Mouse (Mus musculus) liver, postnatal 0 days (tissue): ENCODE measurements around the gene Med6. TPM values are rescaled to one million over a fixed set of nuclear protein-coding genes. Genes with fewer than 3 reads are reported as not detected.

Source experiments
- ATAC-seq: fragments of 200-750 bp; cut with Nextera tagmentation; 2 replicates; pipeline ENCODE4 v1.8.0; 2017; ENCODE audit warnings: mild to moderate bottlenecking, moderate library complexity
- DNase-seq: peaks from one replicate; pipeline ENCODE4 v3.0.0-alpha.2; 2016
- H3K27ac ChIP-seq: fragments of 300-500 bp; sonication (generic); 2 replicates; pipeline ENCODE4 v1.5.1; 2014; ENCODE audit warnings: antibody characterized with exemption, moderate library complexity, mild to moderate bottlenecking, low read depth
- H3K27me3 ChIP-seq: fragments of 300-500 bp; sonication (generic); 2 replicates; pipeline ENCODE4 v1.6.1; 2014; ENCODE audit warnings: low read length, control low read depth, mixed read lengths; ENCODE audit not compliant: insufficient read depth
- H3K36me3 ChIP-seq: fragments of 300-500 bp; sonication (generic); replicated peaks from 2 replicates; pipeline ENCODE4 v1.6.1; 2014; ENCODE audit warnings: mild to moderate bottlenecking, control low read depth, low read length, moderate library complexity, mixed read lengths; ENCODE audit not compliant: insufficient read depth
- H3K4me1 ChIP-seq: fragments of 300-500 bp; sonication (generic); 2 replicates; pipeline ENCODE4 v1.6.1; 2014; ENCODE audit warnings: antibody characterized with exemption, mild to moderate bottlenecking, control low read depth; ENCODE audit not compliant: insufficient read depth
- H3K4me2 ChIP-seq: fragments of 300-500 bp; sonication (generic); 2 replicates; pipeline ENCODE4 v1.6.1; 2014; ENCODE audit warnings: low read depth, mild to moderate bottlenecking, low read length, moderate library complexity, mixed read lengths
- H3K4me3 ChIP-seq: fragments of 300-500 bp; sonication (generic); 2 replicates; pipeline ENCODE4 v1.5.1; 2014; ENCODE audit warnings: low read depth, low read length
- H3K9ac ChIP-seq: fragments of 300-500 bp; sonication (generic); replicated peaks from 2 replicates; pipeline ENCODE4 v1.6.1; 2014; ENCODE audit warnings: mild to moderate bottlenecking, moderate library complexity
- H3K9me3 ChIP-seq: fragments of 300-500 bp; sonication (generic); 2 replicates; pipeline ENCODE4 v1.6.1; 2016; ENCODE audit warnings: mild to moderate bottlenecking, control low read depth, low read length, mixed read lengths
- CTCF ChIP-seq: sonication (generic); IDR thresholded peaks from 2 replicates; pipeline ENCODE4 v1.5.1; 2016; ENCODE audit warnings: antibody characterized with exemption, low read depth
- EP300 ChIP-seq: IDR thresholded peaks from 2 replicates; pipeline ENCODE4 v1.6.1; 2016; ENCODE audit warnings: antibody characterized with exemption, low read depth, mild to moderate bottlenecking
- WGBS: fragments of 180-500 bp; shearing (Covaris S2); extraction: QIAGEN DNeasy Blood & Tissue Kit; methylation state at CpG from one replicate; pipeline ENCODE4 v1.1.7; 2014; ENCODE audit not compliant: insufficient replicate concordance; 5-methylcytosine and 5-hydroxymethylcytosine counted together
- polyA plus RNA-seq: library from polyadenylated mRNA; unstranded; fragments of >200 nt; fragmentation: Nextera tagmentation; extraction: Ambion mirVana; gene quantifications from 2 replicates; pipeline ENCODE4 v1.2.1, GENCODE M21; 2015

The Med6 gene
- polyA plus RNA-seq, 1 experiment from 2014 or later, result 22.8 TPM

- H3K27me3 ChIP-seq, result no peaks in the 10 kb centered on the region
- H3K36me3 ChIP-seq, result peaks cover 5% of the 10 kb centered on the region; the same call in 1 of the 2 replicates
- no peak within 1 kb of the TSS for H3K4me3 ChIP-seq
- no peak for TF ChIP-seq EP300
- TF ChIP-seq CTCF, result no peak
- WGBS, result 73% methylated on average over 1 of the region's 1 CpGs
- H3K4me1 ChIP-seq, result no peaks in the 10 kb centered on the region
- H3K27ac ChIP-seq, result no peak within 1 kb of the TSS
- ATAC-seq (no peak), DNase-seq (no peak)
- H3K9me3 ChIP-seq, result no peaks in the 10 kb centered on the region
- no peak within 1 kb of the TSS for H3K9ac ChIP-seq
- no peak within 1 kb of the TSS for H3K4me2 ChIP-seq
Observed at GRCm38 (mm10) chr12:81568374-81568773, 26.4 kb downstream of the Med6 start, which contains the start of gene Adam21. Gene Adam21, minus strand, starts transcription at chr12:81568474.

GRCm38 (mm10) chr12:81567931-81568330, 26.9 kb downstream of the Med6 start:
- no peak overlapping the region for H3K4me3 ChIP-seq
- no peak overlapping the region for H3K9ac ChIP-seq
- no peak for DNase-seq
- TF ChIP-seq EP300 (no peak), CTCF (no peak)
- no peaks in the 10 kb centered on the region for H3K27me3 ChIP-seq
- no peak overlapping the region for H3K27ac ChIP-seq
- no peak for ATAC-seq
- no peaks in the 10 kb centered on the region for H3K4me1 ChIP-seq
- no peaks in the 10 kb centered on the region for H3K9me3 ChIP-seq
- no peak overlapping the region for H3K4me2 ChIP-seq
- peaks cover 2% of the 10 kb centered on the region; the same call in 1 of the 2 replicates for H3K36me3 ChIP-seq
- 64% methylated on average over 5 of the region's 5 CpGs for WGBS

GRCm38 (mm10) chr12:81564173-81564572, 30.6 kb downstream of the Med6 start:
- Histone ChIP-seq H3K4me2 (no peak overlapping the region), H3K27ac (no peak overlapping the region), H3K27me3 (no peaks in the 10 kb centered on the region), H3K4me1 (no peaks in the 10 kb centered on the region), H3K9me3 (no peaks in the 10 kb centered on the region), H3K36me3 (no peaks in the 10 kb centered on the region), H3K9ac (no peak overlapping the region), H3K4me3 (no peak overlapping the region)
- 87% methylated on average over 3 of the region's 3 CpGs for WGBS
- TF ChIP-seq EP300, result no peak
- TF ChIP-seq CTCF, result no peak
- ATAC-seq (no peak), DNase-seq (no peak)

- no peak overlapping the region for H3K27ac ChIP-seq
- TF ChIP-seq EP300 (no peak), CTCF (no peak)
- H3K4me1 ChIP-seq, result no peaks in the 10 kb centered on the region
- no peaks in the 10 kb centered on the region for H3K36me3 ChIP-seq
- no peak for DNase-seq
- no peaks in the 10 kb centered on the region for H3K9me3 ChIP-seq
- no peak for ATAC-seq
- no peak overlapping the region for H3K4me2 ChIP-seq
- 73% methylated on average over 3 of the region's 3 CpGs for WGBS
- H3K4me3 ChIP-seq, result no peak overlapping the region
- no peak overlapping the region for H3K9ac ChIP-seq
- H3K27me3 ChIP-seq, result no peaks in the 10 kb centered on the region
Observed at GRCm38 (mm10) chr12:81549286-81549685, 45.5 kb downstream of the Med6 start.

GRCm38 (mm10) chr12:81547163-81547562, 47.6 kb downstream of the Med6 start:
- ATAC-seq (no peak), DNase-seq (no peak)
- no peaks in the 10 kb centered on the region for H3K27me3 ChIP-seq
- H3K9ac ChIP-seq, result no peak overlapping the region
- TF ChIP-seq EP300 (no peak), CTCF (no peak)
- 38% methylated on average over 4 of the region's 4 CpGs for WGBS
- H3K4me2 ChIP-seq, result no peak overlapping the region
- no peak overlapping the region for H3K4me3 ChIP-seq
- no peak overlapping the region for H3K27ac ChIP-seq
- no peaks in the 10 kb centered on the region for H3K4me1 ChIP-seq
- no peaks in the 10 kb centered on the region for H3K9me3 ChIP-seq
- H3K36me3 ChIP-seq, result no peaks in the 10 kb centered on the region

GRCm38 (mm10) chr12:81533029-81533419, 61.8 kb downstream of the Med6 start:
- WGBS, result 35% methylated on average over 4 of the region's 4 CpGs
- DNase-seq, result no peak
- Histone ChIP-seq H3K4me1 (peaks cover 9% of the 10 kb centered on the region), H3K27ac (no peak overlapping the region; the same call in 1 of the 2 replicates), H3K36me3 (no peaks in the 10 kb centered on the region), H3K4me3 (peak overlapping the region; percentile 94), H3K4me2 (peak overlapping the region; percentile 70), H3K9ac (peak overlapping the region; percentile 90), H3K27me3 (no peaks in the 10 kb centered on the region), H3K9me3 (no peaks in the 10 kb centered on the region)
- ATAC-seq, result peak; percentile 24
- no peak for TF ChIP-seq EP300
- TF ChIP-seq CTCF, result no peak
